Comparison of ENCODE assay signal across 8 mouse cellular contexts in the genomic region with DNA sequence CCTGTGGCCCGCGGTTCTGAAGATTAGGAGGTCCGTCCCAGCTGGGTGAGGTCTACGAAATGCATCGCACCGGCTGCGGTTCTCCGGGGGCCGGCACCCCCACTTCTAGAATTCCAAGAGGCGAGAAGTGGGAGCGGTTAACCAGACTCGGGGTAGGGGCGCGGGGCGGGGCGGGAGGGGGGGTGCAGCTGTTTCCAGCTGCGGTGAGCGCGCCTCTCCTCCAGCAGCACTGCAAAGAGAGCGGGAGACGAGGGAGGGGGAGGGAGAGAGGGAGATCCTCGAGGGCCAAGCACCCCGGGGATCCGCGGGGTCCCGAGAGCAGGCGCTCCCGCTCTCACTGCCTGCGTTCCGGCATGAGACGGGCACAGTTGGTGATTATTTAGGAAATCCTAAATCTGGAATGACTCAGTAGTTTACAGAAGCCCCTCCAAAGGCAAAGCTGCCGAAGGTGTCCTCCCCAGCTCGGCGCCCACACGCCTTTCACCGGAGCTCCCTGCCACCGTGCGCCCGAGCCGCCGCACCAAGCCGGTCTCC.
A peak's percentile ranks its signal among the peaks of the same experiment; 100 is the strongest.
DNase-seq lines count a peak whose midpoint lies in the region; ATAC-seq and TF ChIP-seq lines count a peak whose summit lies in the region.

No protein-coding gene starts in this region.

- peak overlapping the region; percentile 41 for H3K9ac ChIP-seq in lung, embryonic 14.5 days
- H3K9ac ChIP-seq in heart, embryonic 16.5 days (ENCODE audit: low read length), result peak overlapping the region; percentile 68
- H3K9ac ChIP-seq in liver, embryonic 13.5 days, result no peak overlapping the region

- under 1% methylated on average over 35 of the region's 42 CpGs for WGBS in lung, embryonic 14.5 days
- WGBS in heart, embryonic 16.5 days, result 1% methylated on average over 33 of the region's 42 CpGs
- under 1% methylated on average over 42 of the region's 42 CpGs for WGBS in liver, embryonic 13.5 days (ENCODE audit: insufficient replicate concordance)
- 2% methylated on average over 39 of the region's 42 CpGs for WGBS in small intestine, adult 2 months

- DNase-seq in lung, embryonic 14.5 days, result no peak
- no peak for DNase-seq in lung, postnatal 36 days
- DNase-seq in liver, embryonic 13.5 days, result no peak
- no peak for DNase-seq in urinary bladder, postnatal 14 days (ENCODE audit: low spot score)
- no peak for DNase-seq in ovary, postnatal 10 days (ENCODE audit: low spot score)

- H3K27ac ChIP-seq in lung, embryonic 14.5 days (ENCODE audit: low read depth), result no peak overlapping the region
- H3K27ac ChIP-seq in cortical plate, adult 2 months (ENCODE audit: insufficient read depth, low read length), result peak overlapping the region; percentile 92
- H3K27ac ChIP-seq in heart, embryonic 16.5 days (ENCODE audit: low read length), result no peak overlapping the region
- H3K27ac ChIP-seq in liver, embryonic 13.5 days, result no peak overlapping the region
- H3K27ac ChIP-seq in small intestine, adult 2 months (ENCODE audit: insufficient read depth, low read depth, low read length), result no peak overlapping the region

- peaks cover 29% of the 10 kb centered on the region; the same call in 1 of the 2 replicates for H3K27me3 ChIP-seq in lung, embryonic 14.5 days (ENCODE audit: insufficient read depth, low read length)
- peaks cover 41% of the 10 kb centered on the region for H3K27me3 ChIP-seq in heart, embryonic 16.5 days (ENCODE audit: control insufficient read depth, insufficient read depth, low read length)
- H3K27me3 ChIP-seq in liver, embryonic 13.5 days, result peaks cover 58% of the 10 kb centered on the region
- H3K27me3 ChIP-seq in small intestine, adult 2 months (ENCODE audit: control insufficient read depth, insufficient read depth, low read length), result peaks cover 22% of the 10 kb centered on the region

- TF ChIP-seq CTCF in lung, embryonic 14.5 days (IDR thresholded peaks at IDR 0.05; ENCODE audit: low read depth), result no peak
- no peak for TF ChIP-seq CTCF in cortical plate, adult 2 months (IDR thresholded peaks at IDR 0.05; ENCODE audit: extremely low read depth, insufficient read depth, low read length)
- no peak for TF ChIP-seq CTCF in small intestine, adult 2 months (IDR thresholded peaks at IDR 0.05; ENCODE audit: extremely low read depth, insufficient read length, insufficient replicate concordance, low read depth, low read length)

- no peaks in the 10 kb centered on the region for H3K4me1 ChIP-seq in lung, embryonic 14.5 days (ENCODE audit: insufficient read depth)
- H3K4me1 ChIP-seq in cortical plate, adult 2 months (ENCODE audit: control insufficient read depth, insufficient read depth, low read length), result peaks cover 11% of the 10 kb centered on the region
- H3K4me1 ChIP-seq in heart, embryonic 16.5 days (ENCODE audit: control insufficient read depth, insufficient read depth, low read length), result no peaks in the 10 kb centered on the region
- H3K4me1 ChIP-seq in liver, embryonic 13.5 days (replicated peaks), result no peaks in the 10 kb centered on the region
- H3K4me1 ChIP-seq in small intestine, adult 2 months (ENCODE audit: control insufficient read depth, insufficient read depth, insufficient read length, low read length), result peaks cover 4% of the 10 kb centered on the region; the same call in 1 of the 2 replicates

- no peaks in the 10 kb centered on the region for H3K36me3 ChIP-seq in lung, embryonic 14.5 days (ENCODE audit: insufficient read depth)
- H3K36me3 ChIP-seq in heart, embryonic 16.5 days (ENCODE audit: control insufficient read depth, insufficient read depth), result no peaks in the 10 kb centered on the region
- no peaks in the 10 kb centered on the region for H3K36me3 ChIP-seq in liver, embryonic 13.5 days
- H3K36me3 ChIP-seq in small intestine, adult 2 months (ENCODE audit: control insufficient read depth, insufficient read depth, low read length), result no peaks in the 10 kb centered on the region

- H3K9me3 ChIP-seq in lung, embryonic 14.5 days (ENCODE audit: low read depth, low read length), result no peaks in the 10 kb centered on the region
- no peaks in the 10 kb centered on the region for H3K9me3 ChIP-seq in heart, embryonic 16.5 days (replicated peaks; ENCODE audit: control insufficient read depth, low read length)
- H3K9me3 ChIP-seq in liver, embryonic 13.5 days (replicated peaks), result no peaks in the 10 kb centered on the region

- peak; percentile 33 for ATAC-seq in lung, embryonic 14.5 days (ENCODE audit: insufficient read depth)
- no peak; the same call in 1 of the 2 replicates for ATAC-seq in heart, embryonic 16.5 days (replicated peaks; ENCODE audit: extremely low read depth, insufficient read depth, low FRiP score)
- ATAC-seq in liver, embryonic 13.5 days (ENCODE audit: low read depth), result no peak

- TF ChIP-seq POLR2A in cortical plate, adult 2 months (IDR thresholded peaks at IDR 0.05; ENCODE audit: extremely low read depth, insufficient read depth, low read length), result no peak
- TF ChIP-seq POLR2A in small intestine, adult 2 months (IDR thresholded peaks at IDR 0.05; ENCODE audit: low read depth, low read length), result no peak

- peak overlapping the region; percentile 59 for H3K4me3 ChIP-seq in lung, embryonic 14.5 days (ENCODE audit: low read depth, low read length)
- H3K4me3 ChIP-seq in cortical plate, adult 2 months (ENCODE audit: insufficient read depth, low read length), result peak overlapping the region; percentile 89
- H3K4me3 ChIP-seq in heart, embryonic 16.5 days (ENCODE audit: low read length), result peak overlapping the region; percentile 76
- peak overlapping the region; percentile 53 for H3K4me3 ChIP-seq in liver, embryonic 13.5 days (replicated peaks)
- peak overlapping the region; percentile 61 for H3K4me3 ChIP-seq in small intestine, adult 2 months (ENCODE audit: low read depth, low read length)

- H3K4me2 ChIP-seq in lung, embryonic 14.5 days, result peak overlapping the region; percentile 99
- peak overlapping the region; percentile 100 for H3K4me2 ChIP-seq in heart, embryonic 16.5 days (ENCODE audit: low read depth, low read length)
- peak overlapping the region; percentile 65 for H3K4me2 ChIP-seq in liver, embryonic 13.5 days
